Mouse (Mus musculus): ENCODE measurements around the gene Fyco1. TPM values are rescaled to one million over a fixed set of nuclear protein-coding genes. Genes with fewer than 3 reads are reported as not detected.
"Not testable (repeated sequence)": the region's sequence is repeated elsewhere in the genome, so short reads cannot be mapped to it uniquely, and the experiment has no call there.

Fyco1 gene
- polyA plus RNA-seq, 1 experiment from 2014 or later: 10.5 TPM

GRCm38 (mm10) chr9:123808583-123808982 lies 43.1 kb downstream of the Fyco1 start:
- Histone ChIP-seq H3K4me3 (replicated peaks) (no peak overlapping the region), H3K36me3 (replicated peaks) (peaks cover 8% of the 10 kb centered on the region; the same call in 1 of the 2 replicates), H3K27me3 (no peaks in the 10 kb centered on the region), H3K9ac (no peak overlapping the region), H3K27ac (no peak overlapping the region), H3K4me1 (no peaks in the 10 kb centered on the region), H3K4me2 (no peak overlapping the region), H3K9me3 (no peaks in the 10 kb centered on the region)
- no peak for ATAC-seq (ENCODE audit: low FRiP score)
- WGBS: 83% methylated on average over 7 of the region's 7 CpGs

GRCm38 (mm10) chr9:123806267-123806666 lies 45.4 kb downstream of the Fyco1 start, which contains the start of gene Cxcr6:
Gene Cxcr6, plus strand, starts transcription at chr9:123806475.
- WGBS: 91% methylated on average over 5 of the region's 5 CpGs
- no peak for ATAC-seq (ENCODE audit: low FRiP score)
- no peak within 1 kb of the TSS for H3K27ac ChIP-seq
- no peak within 1 kb of the TSS for H3K4me3 ChIP-seq (replicated peaks)
- H3K27me3 ChIP-seq: no peaks in the 10 kb centered on the region
- no peaks in the 10 kb centered on the region for H3K9me3 ChIP-seq
- H3K4me2 ChIP-seq: no peak within 1 kb of the TSS
- H3K9ac ChIP-seq: no peak within 1 kb of the TSS
- peaks cover 9% of the 10 kb centered on the region; the same call in 1 of the 2 replicates for H3K36me3 ChIP-seq (replicated peaks)
- no peaks in the 10 kb centered on the region for H3K4me1 ChIP-seq

- peaks cover 13% of the 10 kb centered on the region; the same call in 1 of the 2 replicates for H3K36me3 ChIP-seq (replicated peaks)
- H3K4me1 ChIP-seq: no peaks in the 10 kb centered on the region
- WGBS: 92% methylated on average over 2 of the region's 2 CpGs
- H3K9me3 ChIP-seq: no peaks in the 10 kb centered on the region
- no peak overlapping the region for H3K9ac ChIP-seq
- H3K4me3 ChIP-seq (replicated peaks): no peak overlapping the region
- no peak overlapping the region for H3K27ac ChIP-seq
- H3K4me2 ChIP-seq: no peak overlapping the region
- H3K27me3 ChIP-seq: no peaks in the 10 kb centered on the region
- ATAC-seq (ENCODE audit: low FRiP score): no peak
Measured at GRCm38 (mm10) chr9:123805241-123805640, 46.5 kb downstream of the Fyco1 start.

GRCm38 (mm10) chr9:123802896-123803295 lies 48.8 kb downstream of the Fyco1 start:
- no peaks in the 10 kb centered on the region for H3K9me3 ChIP-seq
- peaks cover 9% of the 10 kb centered on the region; the same call in 1 of the 2 replicates for H3K36me3 ChIP-seq (replicated peaks)
- H3K27me3 ChIP-seq: no peaks in the 10 kb centered on the region
- H3K27ac ChIP-seq: no peak overlapping the region
- no peak overlapping the region for H3K9ac ChIP-seq
- no peak overlapping the region for H3K4me3 ChIP-seq (replicated peaks)
- no peaks in the 10 kb centered on the region for H3K4me1 ChIP-seq
- no peak overlapping the region for H3K4me2 ChIP-seq
- no peak for ATAC-seq (ENCODE audit: low FRiP score)

- ATAC-seq (ENCODE audit: low FRiP score): no peak
- H3K27me3 ChIP-seq: no peaks in the 10 kb centered on the region
- 100% methylated on average over 2 of the region's 2 CpGs for WGBS
Measured at GRCm38 (mm10) chr9:123802421-123802820, 49.3 kb downstream of the Fyco1 start.

DNA sequence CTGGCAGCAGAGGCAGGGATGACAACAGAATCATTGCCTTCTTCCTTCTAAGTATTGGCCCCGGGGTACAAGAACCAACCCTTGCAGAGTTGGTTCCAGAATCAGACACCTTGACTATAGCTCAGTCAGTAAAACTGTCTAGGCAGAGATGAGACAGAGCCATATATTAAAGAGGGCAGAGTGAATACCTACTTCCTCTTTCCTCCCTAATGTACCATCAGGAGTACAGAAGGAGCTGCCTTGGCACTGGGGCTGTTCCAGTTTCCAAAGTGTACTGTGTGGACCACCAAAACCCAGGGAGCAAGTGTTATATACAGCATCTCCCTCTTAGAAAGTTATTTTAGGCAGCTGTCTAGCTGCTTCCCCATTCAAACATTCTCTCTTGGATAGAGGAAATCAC lies 50.2 kb downstream of the Fyco1 start:
- no peaks in the 10 kb centered on the region for H3K9me3 ChIP-seq
- 82% methylated on average over 1 of the region's 1 CpGs for WGBS
- peaks cover 16% of the 10 kb centered on the region for H3K36me3 ChIP-seq (replicated peaks)
- no peaks in the 10 kb centered on the region for H3K27me3 ChIP-seq
- H3K4me1 ChIP-seq: no peaks in the 10 kb centered on the region
- no peak overlapping the region for H3K4me2 ChIP-seq
- no peak for ATAC-seq (ENCODE audit: low FRiP score)
- no peak overlapping the region for H3K27ac ChIP-seq
- H3K9ac ChIP-seq: no peak overlapping the region
- no peak overlapping the region for H3K4me3 ChIP-seq (replicated peaks)

More at GRCm38 (mm10) chr9:123802421-123802820, 49.3 kb downstream of the Fyco1 start:
- H3K9me3 ChIP-seq: no peaks in the 10 kb centered on the region
- H3K4me3 ChIP-seq (replicated peaks): no peak overlapping the region
- no peak overlapping the region for H3K27ac ChIP-seq
- H3K36me3 ChIP-seq (replicated peaks): peaks cover 11% of the 10 kb centered on the region
- no peak overlapping the region for H3K4me2 ChIP-seq
- no peak overlapping the region for H3K9ac ChIP-seq
- H3K4me1 ChIP-seq: no peaks in the 10 kb centered on the region

GRCm38 (mm10) chr9:123796174-123796573 lies 55.5 kb downstream of the Fyco1 start:
- Histone ChIP-seq H3K27ac (no peak overlapping the region), H3K9me3 (no peaks in the 10 kb centered on the region), H3K36me3 (replicated peaks) (peaks cover 46% of the 10 kb centered on the region), H3K4me2 (no peak overlapping the region), H3K4me1 (no peaks in the 10 kb centered on the region), H3K9ac (no peak overlapping the region), H3K4me3 (replicated peaks) (no peak overlapping the region), H3K27me3 (no peaks in the 10 kb centered on the region)
- WGBS: 72% methylated on average over 3 of the region's 3 CpGs
- ATAC-seq (ENCODE audit: low FRiP score): no peak

DNA sequence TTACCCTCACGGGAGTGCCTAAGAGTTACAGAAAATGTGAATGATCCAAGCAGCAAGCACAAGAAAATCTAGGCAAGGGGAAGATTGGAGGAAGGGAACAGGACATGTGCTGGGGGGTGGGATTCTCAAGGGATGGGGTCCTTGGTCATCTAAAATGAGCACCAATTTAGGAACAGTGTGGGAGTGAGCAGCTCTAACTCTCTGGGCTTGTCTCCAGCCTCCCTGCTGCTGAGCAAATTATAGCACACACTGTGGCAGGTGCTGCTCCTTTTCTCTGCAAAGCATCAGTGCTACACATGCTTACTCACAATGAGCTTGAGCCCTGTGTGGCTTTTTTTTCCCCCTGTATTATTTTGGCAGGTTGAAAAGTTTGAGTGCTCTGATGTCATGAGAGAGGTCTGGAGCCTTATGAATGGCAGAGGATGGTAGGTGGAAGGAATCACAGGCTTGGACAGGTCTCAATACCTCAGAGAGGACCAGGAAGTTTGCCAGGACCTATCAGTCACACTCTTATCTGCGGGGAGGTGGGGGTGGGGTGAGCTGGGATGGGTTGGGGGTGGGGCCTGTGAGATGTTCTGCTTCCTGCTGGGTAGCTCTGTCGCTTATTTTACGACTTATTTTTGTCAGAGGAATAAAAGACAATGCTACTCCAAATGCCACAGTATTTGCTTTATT lies 62.7 kb downstream of the Fyco1 start:
- peaks cover 41% of the 10 kb centered on the region for H3K36me3 ChIP-seq (replicated peaks)
- no peak overlapping the region for H3K9ac ChIP-seq
- H3K4me2 ChIP-seq: no peak overlapping the region
- H3K27me3 ChIP-seq: no peaks in the 10 kb centered on the region
- no peak overlapping the region for H3K4me3 ChIP-seq (replicated peaks)
- H3K9me3 ChIP-seq: no peaks in the 10 kb centered on the region
- no peak overlapping the region for H3K27ac ChIP-seq
- no peak for ATAC-seq (ENCODE audit: low FRiP score)
- 85% methylated on average over 4 of the region's 4 CpGs for WGBS
- H3K4me1 ChIP-seq: no peaks in the 10 kb centered on the region

- not testable (repeated sequence) for H3K27me3 ChIP-seq; ATAC-seq (ENCODE audit: low FRiP score); H3K4me2 ChIP-seq; H3K4me3 ChIP-seq (replicated peaks); H3K4me1 ChIP-seq; H3K9ac ChIP-seq; H3K36me3 ChIP-seq (replicated peaks); H3K9me3 ChIP-seq; H3K27ac ChIP-seq
- WGBS: 40% methylated on average over 2 of the region's 2 CpGs
Measured at GRCm38 (mm10) chr9:123773299-123773698, 78.4 kb downstream of the Fyco1 start.

GRCm38 (mm10) chr9:123769532-123769931 lies 82.2 kb downstream of the Fyco1 start:
- Histone ChIP-seq H3K27ac (no peak overlapping the region), H3K4me3 (replicated peaks) (no peak overlapping the region), H3K9me3 (no peaks in the 10 kb centered on the region), H3K4me1 (no peaks in the 10 kb centered on the region), H3K4me2 (no peak overlapping the region), H3K9ac (no peak overlapping the region), H3K36me3 (replicated peaks) (no peaks in the 10 kb centered on the region), H3K27me3 (no peaks in the 10 kb centered on the region)
- 76% methylated on average over 6 of the region's 6 CpGs for WGBS
- no peak for ATAC-seq (ENCODE audit: low FRiP score)

DNA sequence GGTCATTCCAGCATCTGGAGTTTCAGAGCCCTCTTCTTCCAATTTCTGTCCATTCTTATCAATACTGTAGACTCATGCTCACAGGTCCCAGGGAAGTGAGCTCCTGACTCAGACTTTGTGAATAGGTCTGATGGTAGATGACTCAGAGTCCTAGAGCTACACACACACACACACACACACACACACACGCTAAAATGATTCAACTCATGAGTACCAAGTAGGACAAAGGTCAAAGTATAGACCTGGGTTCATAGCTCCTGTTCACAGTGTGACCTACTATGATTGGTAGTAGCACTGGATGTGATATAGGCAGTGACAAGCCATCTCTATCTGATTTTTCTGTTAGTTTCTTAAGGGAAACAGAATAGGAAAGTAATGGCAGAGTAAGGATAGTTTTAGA lies 83.3 kb downstream of the Fyco1 start:
- no peak overlapping the region for H3K4me3 ChIP-seq (replicated peaks)
- H3K36me3 ChIP-seq (replicated peaks): no peaks in the 10 kb centered on the region
- no peak overlapping the region for H3K27ac ChIP-seq
- no peaks in the 10 kb centered on the region for H3K4me1 ChIP-seq
- H3K9ac ChIP-seq: no peak overlapping the region
- no peaks in the 10 kb centered on the region for H3K9me3 ChIP-seq
- no peaks in the 10 kb centered on the region for H3K27me3 ChIP-seq
- no peak for ATAC-seq (ENCODE audit: low FRiP score)
- no peak overlapping the region for H3K4me2 ChIP-seq
- 84% methylated on average over 1 of the region's 1 CpGs for WGBS

DNA sequence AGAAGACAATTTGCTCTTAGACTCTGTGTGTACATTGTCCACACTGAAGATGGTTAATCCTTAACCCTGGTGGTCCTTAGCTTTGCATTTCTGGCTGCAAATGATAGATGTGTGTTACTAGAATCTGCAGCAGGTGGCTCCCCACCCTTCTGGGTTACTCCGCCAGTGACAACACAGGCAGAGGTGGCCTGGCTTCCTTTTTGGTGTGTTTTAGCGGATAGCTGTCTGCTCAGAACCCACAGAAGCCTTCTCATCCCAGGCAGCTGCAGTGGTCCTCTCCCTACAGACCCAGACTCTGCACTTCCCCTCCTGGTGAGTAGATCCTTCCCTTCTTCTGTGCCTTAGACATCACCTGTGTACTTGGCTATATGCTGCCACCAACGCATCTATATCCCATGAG lies 84.7 kb downstream of the Fyco1 start:
- Histone ChIP-seq H3K4me3 (replicated peaks) (no peak overlapping the region), H3K27ac (no peak overlapping the region), H3K9ac (no peak overlapping the region), H3K4me1 (no peaks in the 10 kb centered on the region), H3K36me3 (replicated peaks) (no peaks in the 10 kb centered on the region), H3K27me3 (no peaks in the 10 kb centered on the region), H3K4me2 (no peak overlapping the region), H3K9me3 (no peaks in the 10 kb centered on the region)
- no peak for ATAC-seq (ENCODE audit: low FRiP score)
- 87% methylated on average over 3 of the region's 3 CpGs for WGBS

GRCm38 (mm10) chr9:123763771-123764170 lies 87.9 kb downstream of the Fyco1 start:
- Histone ChIP-seq H3K9me3 (no peaks in the 10 kb centered on the region), H3K36me3 (replicated peaks) (no peaks in the 10 kb centered on the region), H3K27me3 (no peaks in the 10 kb centered on the region), H3K4me1 (no peaks in the 10 kb centered on the region), H3K9ac (no peak overlapping the region), H3K4me2 (no peak overlapping the region), H3K4me3 (replicated peaks) (no peak overlapping the region), H3K27ac (no peak overlapping the region)
- 81% methylated on average over 3 of the region's 3 CpGs for WGBS
- ATAC-seq (ENCODE audit: low FRiP score): no peak
